Mouse (Mus musculus): ENCODE results near the gene Ttll6. TPM values are rescaled to one million over a fixed set of nuclear protein-coding genes. Genes with fewer than 3 reads are reported as not detected.

Ttll6 gene
- polyA plus RNA-seq, 1 experiment, result 0.28 TPM

GRCm38 (mm10) chr11:96189810-96190522 is 56.4 kb downstream of the Ttll6 start:
- no peak for DNase-seq
- H3K27me3 ChIP-seq (ENCODE audit: control insufficient read depth, insufficient read depth, low read length), result peaks cover 36% of the 10 kb centered on the region
- H3K36me3 ChIP-seq (ENCODE audit: control insufficient read depth, insufficient read depth, low read length), result no peaks in the 10 kb centered on the region
- TF ChIP-seq CTCF (IDR thresholded peaks at IDR 0.05; ENCODE audit: borderline replicate concordance, control insufficient read depth, extremely low read depth, insufficient read depth, low read length, poor library complexity), result no peak
- TF ChIP-seq POLR2A (IDR thresholded peaks at IDR 0.05; ENCODE audit: control insufficient read depth, extremely low read depth, insufficient read depth, low read length, poor library complexity), result no peak
- H3K4me1 ChIP-seq (replicated peaks; ENCODE audit: control insufficient read depth, insufficient read depth, low read length), result no peaks in the 10 kb centered on the region
- 5% methylated on average over 28 of the region's 28 CpGs for WGBS
- H3K27ac ChIP-seq (ENCODE audit: control insufficient read depth, insufficient read depth, low read length), result no peak overlapping the region
- no peak overlapping the region for H3K4me3 ChIP-seq (ENCODE audit: control insufficient read depth, insufficient read depth, low read length)

- Histone ChIP-seq H3K4me1 (replicated peaks; ENCODE audit: control insufficient read depth, insufficient read depth, low read length) (no peaks in the 10 kb centered on the region), H3K27ac (ENCODE audit: control insufficient read depth, insufficient read depth, low read length) (no peak overlapping the region), H3K27me3 (ENCODE audit: control insufficient read depth, insufficient read depth, low read length) (peaks cover 46% of the 10 kb centered on the region), H3K36me3 (ENCODE audit: control insufficient read depth, insufficient read depth, low read length) (no peaks in the 10 kb centered on the region), H3K4me3 (ENCODE audit: control insufficient read depth, insufficient read depth, low read length) (no peak overlapping the region)
- WGBS, result 12% methylated on average over 5 of the region's 5 CpGs
- TF ChIP-seq POLR2A (IDR thresholded peaks at IDR 0.05; ENCODE audit: control insufficient read depth, extremely low read depth, insufficient read depth, low read length, poor library complexity) (no peak), CTCF (IDR thresholded peaks at IDR 0.05; ENCODE audit: borderline replicate concordance, control insufficient read depth, extremely low read depth, insufficient read depth, low read length, poor library complexity) (no peak)
- no peak for DNase-seq
Measured at GRCm38 (mm10) chr11:96191132-96191531, 57.5 kb downstream of the Ttll6 start.

GRCm38 (mm10) chr11:96193521-96194400 is 60.2 kb downstream of the Ttll6 start, which contains the start of gene Hoxb13:
Gene Hoxb13, plus strand, starts transcription at chr11:96194316.
- 7% methylated on average over 35 of the region's 35 CpGs for WGBS
- no peak for DNase-seq
- Histone ChIP-seq H3K27ac (ENCODE audit: control insufficient read depth, insufficient read depth, low read length) (no peak within 1 kb of the TSS), H3K36me3 (ENCODE audit: control insufficient read depth, insufficient read depth, low read length) (no peaks in the 10 kb centered on the region), H3K4me3 (ENCODE audit: control insufficient read depth, insufficient read depth, low read length) (no peak within 1 kb of the TSS), H3K27me3 (ENCODE audit: control insufficient read depth, insufficient read depth, low read length) (peaks cover 51% of the 10 kb centered on the region), H3K4me1 (replicated peaks; ENCODE audit: control insufficient read depth, insufficient read depth, low read length) (no peaks in the 10 kb centered on the region)
- TF ChIP-seq CTCF (IDR thresholded peaks at IDR 0.05; ENCODE audit: borderline replicate concordance, control insufficient read depth, extremely low read depth, insufficient read depth, low read length, poor library complexity) (no peak), POLR2A (IDR thresholded peaks at IDR 0.05; ENCODE audit: control insufficient read depth, extremely low read depth, insufficient read depth, low read length, poor library complexity) (no peak)

- Histone ChIP-seq H3K4me1 (replicated peaks; ENCODE audit: control insufficient read depth, insufficient read depth, low read length) (no peaks in the 10 kb centered on the region), H3K27ac (ENCODE audit: control insufficient read depth, insufficient read depth, low read length) (no peak overlapping the region), H3K27me3 (ENCODE audit: control insufficient read depth, insufficient read depth, low read length) (peaks cover 51% of the 10 kb centered on the region), H3K4me3 (ENCODE audit: control insufficient read depth, insufficient read depth, low read length) (no peak overlapping the region), H3K36me3 (ENCODE audit: control insufficient read depth, insufficient read depth, low read length) (no peaks in the 10 kb centered on the region)
- TF ChIP-seq POLR2A (IDR thresholded peaks at IDR 0.05; ENCODE audit: control insufficient read depth, extremely low read depth, insufficient read depth, low read length, poor library complexity) (no peak), CTCF (IDR thresholded peaks at IDR 0.05; ENCODE audit: borderline replicate concordance, control insufficient read depth, extremely low read depth, insufficient read depth, low read length, poor library complexity) (no peak)
- no peak for DNase-seq
- WGBS, result 10% methylated on average over 10 of the region's 10 CpGs
Measured at GRCm38 (mm10) chr11:96194401-96194710, 60.8 kb downstream of the Ttll6 start.

GRCm38 (mm10) chr11:96194961-96195640 is 61.5 kb downstream of the Ttll6 start:
- H3K36me3 ChIP-seq (ENCODE audit: control insufficient read depth, insufficient read depth, low read length), result no peaks in the 10 kb centered on the region
- H3K4me1 ChIP-seq (replicated peaks; ENCODE audit: control insufficient read depth, insufficient read depth, low read length), result peaks cover under 1% of the 10 kb centered on the region; the same call in 1 of the 2 replicates
- no peak overlapping the region for H3K27ac ChIP-seq (ENCODE audit: control insufficient read depth, insufficient read depth, low read length)
- no peak for TF ChIP-seq CTCF (IDR thresholded peaks at IDR 0.05; ENCODE audit: borderline replicate concordance, control insufficient read depth, extremely low read depth, insufficient read depth, low read length, poor library complexity)
- TF ChIP-seq POLR2A (IDR thresholded peaks at IDR 0.05; ENCODE audit: control insufficient read depth, extremely low read depth, insufficient read depth, low read length, poor library complexity), result no peak
- no peak overlapping the region for H3K4me3 ChIP-seq (ENCODE audit: control insufficient read depth, insufficient read depth, low read length)
- peaks cover 52% of the 10 kb centered on the region for H3K27me3 ChIP-seq (ENCODE audit: control insufficient read depth, insufficient read depth, low read length)
- WGBS, result 13% methylated on average over 11 of the region's 11 CpGs
- no peak for DNase-seq

GRCm38 (mm10) chr11:96195769-96196280 is 62.2 kb downstream of the Ttll6 start:
- Histone ChIP-seq H3K27ac (ENCODE audit: control insufficient read depth, insufficient read depth, low read length) (no peak overlapping the region), H3K36me3 (ENCODE audit: control insufficient read depth, insufficient read depth, low read length) (no peaks in the 10 kb centered on the region), H3K4me3 (ENCODE audit: control insufficient read depth, insufficient read depth, low read length) (no peak overlapping the region), H3K27me3 (ENCODE audit: control insufficient read depth, insufficient read depth, low read length) (peaks cover 57% of the 10 kb centered on the region), H3K4me1 (replicated peaks; ENCODE audit: control insufficient read depth, insufficient read depth, low read length) (peaks cover 2% of the 10 kb centered on the region; the same call in 1 of the 2 replicates)
- 12% methylated on average over 20 of the region's 20 CpGs for WGBS
- no peak for DNase-seq
- no peak for TF ChIP-seq POLR2A (IDR thresholded peaks at IDR 0.05; ENCODE audit: control insufficient read depth, extremely low read depth, insufficient read depth, low read length, poor library complexity)
- no peak for TF ChIP-seq CTCF (IDR thresholded peaks at IDR 0.05; ENCODE audit: borderline replicate concordance, control insufficient read depth, extremely low read depth, insufficient read depth, low read length, poor library complexity)
